Comparison of ENCODE assay signal across 8 mouse cellular contexts in the genomic region with DNA sequence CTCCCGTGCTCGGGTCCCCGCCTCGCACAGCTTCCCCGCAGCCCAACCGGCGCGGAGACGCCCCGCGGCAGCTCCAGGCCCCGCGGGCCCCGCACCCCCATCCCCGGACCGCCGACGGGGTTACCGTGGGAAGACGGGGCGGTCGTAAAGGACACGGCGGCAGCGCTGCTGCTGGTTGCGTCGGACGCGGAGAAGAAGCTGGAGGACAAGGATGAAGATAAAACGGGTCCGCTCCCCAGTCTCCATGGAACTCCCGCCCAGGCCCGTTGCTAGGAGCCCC. TPM values are rescaled to one million over a fixed set of nuclear protein-coding genes. Genes with fewer than 3 reads are reported as not detected.
DNase-seq lines count a peak whose midpoint lies in the region; ATAC-seq and TF ChIP-seq lines count a peak whose summit lies in the region.

No protein-coding gene starts in this region.

- no peak for ATAC-seq in kidney, embryonic 16.5 days (ENCODE audit: low FRiP score, low TSS enrichment)
- ATAC-seq in intestine, embryonic 14.5 days (replicated peaks; ENCODE audit: low FRiP score, low TSS enrichment, low read depth), result peak; percentile 70

- TF ChIP-seq POLR2A in myocyte (IDR thresholded peaks at IDR 0.05; ENCODE audit: insufficient read length, low read depth), result no peak

- H3K36me3 ChIP-seq in kidney, embryonic 16.5 days (ENCODE audit: insufficient read depth, low read length), result no peaks in the 10 kb centered on the region
- H3K36me3 ChIP-seq in embryonic facial prominence, embryonic 10.5 days (replicated peaks), result no peaks in the 10 kb centered on the region
- no peaks in the 10 kb centered on the region for H3K36me3 ChIP-seq in intestine, embryonic 14.5 days (ENCODE audit: control insufficient read depth, insufficient read depth, low read length)
- H3K36me3 ChIP-seq in myocyte (ENCODE audit: control insufficient read depth, insufficient read depth), result no peaks in the 10 kb centered on the region

- peaks cover 48% of the 10 kb centered on the region for H3K79me2 ChIP-seq in myocyte (ENCODE audit: control insufficient read depth, insufficient read depth)

- H3K4me2 ChIP-seq in kidney, embryonic 16.5 days (replicated peaks; ENCODE audit: low read depth, low read length), result peak overlapping the region; percentile 93
- H3K4me2 ChIP-seq in intestine, embryonic 14.5 days (ENCODE audit: low read length), result peak overlapping the region; percentile 88
- no peak overlapping the region for H3K4me2 ChIP-seq in myocyte (ENCODE audit: low read depth)

- WGBS in kidney, embryonic 16.5 days, result under 1% methylated on average over 33 of the region's 33 CpGs
- WGBS in embryonic facial prominence, embryonic 10.5 days, result under 1% methylated on average over 33 of the region's 33 CpGs
- under 1% methylated on average over 33 of the region's 33 CpGs for WGBS in intestine, embryonic 14.5 days

- peaks cover 21% of the 10 kb centered on the region for H3K4me1 ChIP-seq in kidney, embryonic 16.5 days (ENCODE audit: insufficient read depth, low read length)
- peaks cover 32% of the 10 kb centered on the region for H3K4me1 ChIP-seq in embryonic facial prominence, embryonic 10.5 days
- peaks cover 22% of the 10 kb centered on the region for H3K4me1 ChIP-seq in intestine, embryonic 14.5 days (replicated peaks; ENCODE audit: control insufficient read depth, insufficient read depth, low read length)

- no peaks in the 10 kb centered on the region for H3K27me3 ChIP-seq in kidney, embryonic 16.5 days (ENCODE audit: insufficient read depth, low read length)
- H3K27me3 ChIP-seq in embryonic facial prominence, embryonic 10.5 days (replicated peaks; ENCODE audit: low read depth, poor library complexity, severe bottlenecking), result no peaks in the 10 kb centered on the region
- H3K27me3 ChIP-seq in intestine, embryonic 14.5 days (replicated peaks; ENCODE audit: control insufficient read depth, insufficient read depth, low read length), result no peaks in the 10 kb centered on the region
- H3K27me3 ChIP-seq in myocyte (ENCODE audit: control insufficient read depth, insufficient read depth, insufficient read length), result no peaks in the 10 kb centered on the region

- no peaks in the 10 kb centered on the region for H3K9me3 ChIP-seq in kidney, embryonic 16.5 days (ENCODE audit: low read length)
- no peaks in the 10 kb centered on the region for H3K9me3 ChIP-seq in embryonic facial prominence, embryonic 10.5 days
- H3K9me3 ChIP-seq in intestine, embryonic 14.5 days (ENCODE audit: control insufficient read depth, low read length), result no peaks in the 10 kb centered on the region

- peak overlapping the region; percentile 99 for H3K4me3 ChIP-seq in kidney, embryonic 16.5 days (ENCODE audit: low read length)
- peak overlapping the region; percentile 99 for H3K4me3 ChIP-seq in embryonic facial prominence, embryonic 10.5 days
- peak overlapping the region; percentile 98 for H3K4me3 ChIP-seq in intestine, embryonic 14.5 days (ENCODE audit: low read depth, low read length)
- peak overlapping the region; percentile 90 for H3K4me3 ChIP-seq in myocyte

- H3ac ChIP-seq in myocyte (ENCODE audit: control insufficient read depth, insufficient read length), result peak overlapping the region; percentile 87

- peak overlapping the region; percentile 80 for H3K27ac ChIP-seq in kidney, embryonic 16.5 days (ENCODE audit: low read length)
- H3K27ac ChIP-seq in embryonic facial prominence, embryonic 10.5 days (replicated peaks), result peak overlapping the region; percentile 99
- peak overlapping the region; percentile 84 for H3K27ac ChIP-seq in intestine, embryonic 14.5 days (ENCODE audit: low read depth)

- H3K9ac ChIP-seq in kidney, embryonic 16.5 days (replicated peaks; ENCODE audit: low read length), result peak overlapping the region; percentile 99
- H3K9ac ChIP-seq in intestine, embryonic 14.5 days (ENCODE audit: low read length), result peak overlapping the region; percentile 95

- DNase-seq in kidney, adult 9 months, result no peak
- no peak for DNase-seq in embryonic facial prominence, embryonic 10.5 days (ENCODE audit: low spot score)
- no peak for DNase-seq in intestine, embryonic 14.5 days (ENCODE audit: low spot score)
- no peak for DNase-seq in adrenal gland, postnatal 4 days (ENCODE audit: low spot score in 2 of 2)
- DNase-seq in Muller cell, postnatal 12 days (ENCODE audit: inconsistent ontology term), result no peak
- DNase-seq in frontal cortex, postnatal 14 days (ENCODE audit: low spot score in 2 of 2), result no peak

TF ChIP-seq in myocyte, 11 proteins besides CTCF, POLR2A, EP300 and RAD21:
- no peak for TF ChIP-seq REST (IDR thresholded peaks at IDR 0.05; ENCODE audit: insufficient read depth, insufficient read length)
- TF ChIP-seq TCF12 (IDR thresholded peaks at IDR 0.05; ENCODE audit: insufficient read depth, poor library complexity, severe bottlenecking), result no peak
- TF ChIP-seq MYOG (IDR thresholded peaks at IDR 0.05; ENCODE audit: control insufficient read depth in 1 of 3, insufficient read depth in 1 of 3, insufficient read length in 2 of 3, low read depth in 2 of 3), result no peak
- TF ChIP-seq E2F4 (IDR thresholded peaks at IDR 0.05; ENCODE audit: insufficient read depth), result no peak
- TF ChIP-seq SRF (IDR thresholded peaks at IDR 0.05; ENCODE audit: control insufficient read depth, insufficient read length, low read depth), result no peak
- TF ChIP-seq CEBPB (IDR thresholded peaks at IDR 0.05; ENCODE audit: insufficient read depth, poor library complexity, severe bottlenecking), result no peak
- no peak for TF ChIP-seq TCF3 (IDR thresholded peaks at IDR 0.05; ENCODE audit: insufficient read length, low read depth)
- TF ChIP-seq USF1 (IDR thresholded peaks at IDR 0.05; ENCODE audit: low read depth), result no peak
- no peak for TF ChIP-seq POLR2AphosphoS2 (IDR thresholded peaks at IDR 0.05; ENCODE audit: insufficient read length, low read depth)
- no peak for TF ChIP-seq MAX (IDR thresholded peaks at IDR 0.05; ENCODE audit: low read depth)
- no peak for TF ChIP-seq MYOD1 (IDR thresholded peaks at IDR 0.05; ENCODE audit: control insufficient read depth in 1 of 3, insufficient read length in 2 of 3, low read depth in 2 of 3)

RNA-seq across cellular contexts. Expression of a gene that starts 0.8 kb away (rescaled TPM):
- 62.7 and 67.0 TPM in 2 replicates for polyA plus RNA-seq in kidney, embryonic 16.5 days (2015; fragmentation: Nextera tagmentation; extraction: Ambion mirVana)
- 89.1 and 91.8 TPM in 2 replicates for polyA plus RNA-seq in embryonic facial prominence, embryonic 10.5 days (2016; fragmentation: Nextera tagmentation; extraction: Ambion mirVana)
- polyA plus RNA-seq in intestine, embryonic 14.5 days (2014; fragmentation: Nextera tagmentation; extraction: Ambion mirVana), result 52.6 and 60.7 TPM in 2 replicates
- 72.5 TPM for polyA plus RNA-seq in myocyte (2012; fragmentation: generic; extraction: Trizol)
- 10 to 100 TPM; 40.0 to 41.1 TPM for total RNA-seq in adrenal gland, postnatal 4 days (2021)
